Mouse (Mus musculus): ENCODE data around the gene Gm3187.
"Not testable (repeated sequence)": the region's sequence is repeated elsewhere in the genome, so short reads cannot be mapped to it uniquely, and the experiment has no call there.

Gene Gm3187

DNA sequence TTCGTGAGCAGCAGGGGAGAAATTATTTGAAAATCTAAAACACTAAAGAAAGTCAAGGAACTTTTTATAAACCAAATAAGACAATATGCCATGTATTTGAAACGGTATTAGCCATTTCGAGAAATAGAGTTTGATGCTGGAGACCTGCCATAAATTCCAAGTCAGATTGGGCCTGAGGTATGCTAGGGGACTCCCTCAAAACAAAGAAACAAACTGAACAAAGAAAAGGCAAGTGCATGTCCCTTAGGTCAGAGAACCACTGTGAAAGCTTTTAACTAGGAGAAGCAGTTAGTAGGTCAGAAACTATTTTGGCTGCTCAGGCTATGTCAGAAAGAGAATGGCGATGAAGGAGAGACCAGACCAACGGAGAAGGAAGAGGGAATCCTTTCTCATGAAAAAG lies at the start of gene Gm3187:
Gene Gm3187, plus strand, starts transcription at position 301 of the 400 bp plus-strand sequence.
- not testable (repeated sequence) for DNase-seq

DNA sequence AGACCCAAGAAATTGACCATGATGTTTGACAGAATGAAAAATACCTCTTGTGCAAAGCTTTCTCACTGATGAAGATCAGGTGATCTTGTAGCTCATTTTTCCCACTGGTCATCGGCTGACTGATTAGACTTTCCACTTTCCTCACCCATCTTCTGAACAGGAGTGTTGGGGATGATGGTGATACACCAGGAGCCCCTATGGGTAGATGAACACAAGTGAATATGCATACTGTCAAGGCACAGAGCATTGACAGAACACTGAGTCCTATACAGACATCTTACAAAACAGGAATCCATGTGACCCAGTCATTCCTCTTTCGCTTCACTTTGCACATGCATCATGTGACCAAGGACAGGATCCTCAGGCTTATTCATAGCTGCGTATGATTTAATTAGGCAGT lies 28.6 kb upstream of the Gm3187 start, which contains the start of gene Gm3194:
Gene Gm3194, minus strand, starts transcription at position 101 of the 400 bp plus-strand sequence.
- DNase-seq: not testable (repeated sequence)

GRCm38 (mm10) chr14:5460469-5460868 lies 23.5 kb upstream of the Gm3187 start:
- DNase-seq: not testable (repeated sequence)

GRCm38 (mm10) chr14:5477730-5478129 lies 6.3 kb upstream of the Gm3187 start, which contains the start of gene Gm8246:
Gene Gm8246, minus strand, starts transcription at chr14:5477830.
- not testable (repeated sequence) for DNase-seq

GRCm38 (mm10) chr14:5501374-5501773 lies 17.4 kb downstream of the Gm3187 start, which contains the start of gene Gm3488:
Gene Gm3488, plus strand, starts transcription at chr14:5501674.
- not testable (repeated sequence) for DNase-seq

DNA sequence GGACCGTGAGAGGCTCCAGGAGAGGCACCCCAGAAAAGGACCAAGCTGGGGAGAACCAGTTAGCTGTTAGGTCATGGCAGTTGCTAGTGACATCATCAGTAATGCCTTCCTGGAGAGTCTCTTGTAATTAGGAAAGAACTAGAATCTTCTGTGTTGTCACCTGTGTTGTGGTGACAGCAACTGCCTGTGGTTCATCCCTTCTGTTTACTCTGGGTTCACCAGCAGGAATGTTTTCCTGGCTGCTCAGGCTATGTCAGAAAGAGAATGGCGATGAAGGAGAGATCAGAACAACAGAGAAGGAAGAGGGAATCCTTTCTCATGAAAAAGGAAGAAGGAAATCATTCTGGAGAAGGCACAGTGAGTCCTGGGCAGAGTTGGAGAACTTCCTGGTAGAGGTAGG lies 54.2 kb downstream of the Gm3187 start, which contains the start of gene Gm3532:
Gene Gm3532, plus strand, starts transcription at position 301 of the 400 bp plus-strand sequence.
- DNase-seq: not testable (repeated sequence)
